Mouse (Mus musculus): ENCODE measurements around the gene Large1.
"Not testable (repeated sequence)": the region's sequence is repeated elsewhere in the genome, so short reads cannot be mapped to it uniquely, and the experiment has no call there.

Gene Large1

GRCm38 (mm10) chr8:73048136-73048535 is 305.2 kb downstream of the Large1 start:
- no peak for DNase-seq (ENCODE audit: low read depth in 2 of 2, low spot score in 2 of 2)

- no peak for DNase-seq (ENCODE audit: low read depth in 2 of 2, low spot score in 2 of 2)
Observed at GRCm38 (mm10) chr8:73029787-73030186, 323.6 kb downstream of the Large1 start.

DNA sequence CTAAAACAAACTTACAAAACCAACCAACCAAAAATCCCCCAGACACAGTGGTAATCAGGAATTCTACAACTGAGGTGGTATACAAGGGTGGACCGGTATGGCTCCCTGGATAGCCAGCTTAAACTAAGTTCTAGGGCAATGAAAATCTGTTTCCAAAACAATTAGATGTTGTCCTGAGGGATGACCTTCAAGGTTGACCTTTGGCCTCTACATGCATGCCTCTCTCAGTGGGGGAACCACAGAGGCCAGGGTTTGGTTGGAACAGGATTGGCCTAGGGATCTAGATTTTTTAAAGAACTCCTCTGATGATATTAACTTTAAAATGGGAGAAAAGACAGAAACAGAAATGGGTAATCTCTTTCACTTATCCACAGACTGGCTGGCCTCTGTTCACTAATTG is 335.1 kb downstream of the Large1 start:
- DNase-seq (ENCODE audit: low read depth in 2 of 2, low spot score in 2 of 2), result no peak

DNA sequence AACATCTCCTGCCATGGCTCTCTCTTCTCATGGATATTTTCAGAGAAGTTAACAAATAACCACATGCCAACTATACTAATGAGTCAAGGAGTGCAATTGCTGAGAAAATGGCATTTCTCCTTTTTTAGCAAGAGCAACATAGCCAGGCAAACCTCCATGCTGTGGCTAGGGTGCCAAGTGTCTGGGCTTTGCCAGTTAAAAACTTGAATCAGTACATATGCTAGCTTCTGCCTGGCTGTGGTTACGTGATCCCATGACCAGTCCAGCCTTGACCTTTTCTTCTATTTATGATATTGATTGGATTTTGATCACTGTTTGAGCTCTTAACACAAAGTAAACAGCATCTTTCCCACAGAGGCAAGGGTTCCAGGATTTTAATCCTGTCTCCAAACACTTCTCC is 335.7 kb downstream of the Large1 start:
- DNase-seq (ENCODE audit: low read depth in 2 of 2, low spot score in 2 of 2), result no peak

DNA sequence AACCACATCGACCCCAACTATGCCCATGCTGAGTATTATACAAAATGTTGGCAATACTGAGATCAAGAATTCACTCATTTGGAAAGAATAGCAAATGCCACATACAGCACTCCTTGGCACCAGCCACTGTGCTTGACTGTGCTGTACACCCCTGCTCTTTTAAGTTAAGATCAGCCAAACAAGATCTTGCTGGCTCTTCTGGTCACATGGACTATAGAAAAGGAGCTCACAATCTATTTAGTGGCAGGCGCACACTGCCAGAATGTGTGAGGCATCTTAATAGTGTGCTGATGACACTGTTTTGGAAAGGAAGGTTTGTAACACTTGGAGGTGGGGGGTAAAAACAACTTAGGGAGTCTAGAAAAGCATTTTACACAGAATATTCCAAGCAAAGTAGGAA is 337.0 kb downstream of the Large1 start:
- no peak for DNase-seq (ENCODE audit: low read depth in 2 of 2, low spot score in 2 of 2)

DNA sequence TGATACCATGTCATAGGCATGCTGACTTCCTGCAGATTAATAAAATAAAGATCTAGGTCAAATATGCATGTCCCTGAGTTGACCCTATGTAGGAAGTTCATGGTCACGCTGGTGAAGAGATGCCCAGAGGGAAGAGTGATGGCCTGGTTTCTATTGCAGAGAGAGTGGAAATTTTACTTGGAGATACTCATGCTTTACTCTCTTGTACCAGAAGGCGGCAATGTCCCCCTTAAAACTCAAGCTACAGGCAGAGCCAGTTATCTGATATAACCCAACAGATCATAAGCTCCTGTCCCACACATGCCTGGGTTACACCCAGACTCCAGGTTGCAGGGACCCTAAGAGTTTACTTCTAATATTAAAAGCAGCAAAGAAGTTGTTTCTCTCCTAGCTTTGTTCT is 345.9 kb downstream of the Large1 start:
- no peak for DNase-seq (ENCODE audit: low read depth in 2 of 2, low spot score in 2 of 2)

- no peak for DNase-seq (ENCODE audit: low read depth in 2 of 2, low spot score in 2 of 2)
Observed at GRCm38 (mm10) chr8:73003858-73004257, 349.5 kb downstream of the Large1 start.

GRCm38 (mm10) chr8:72993831-72994230 is 359.5 kb downstream of the Large1 start:
- DNase-seq (ENCODE audit: low read depth in 2 of 2, low spot score in 2 of 2), result no peak

- no peak for DNase-seq (ENCODE audit: low read depth in 2 of 2, low spot score in 2 of 2)
Observed at GRCm38 (mm10) chr8:72990425-72990824, 362.9 kb downstream of the Large1 start.

DNA sequence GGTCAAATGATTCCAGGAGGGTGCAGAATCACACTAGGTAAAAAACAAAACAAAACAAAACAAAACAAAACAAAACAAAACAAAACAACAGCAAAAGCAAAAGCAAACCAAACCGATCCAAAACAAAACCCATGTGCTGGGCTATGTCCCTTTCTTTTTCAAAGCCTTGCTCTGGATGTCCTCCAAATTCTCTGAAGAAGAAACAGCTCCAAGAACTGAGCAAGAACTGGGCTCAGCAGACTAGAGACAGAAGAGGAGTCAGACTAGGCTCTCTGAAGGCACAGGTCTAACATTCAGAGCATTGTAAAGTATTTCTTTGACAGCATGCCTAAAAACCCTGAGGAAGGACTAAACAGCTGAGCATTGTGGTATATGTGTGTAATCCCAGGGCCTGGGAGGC is 370.5 kb downstream of the Large1 start:
- DNase-seq (ENCODE audit: low read depth in 2 of 2, low spot score in 2 of 2), result no peak

- no peak for DNase-seq (ENCODE audit: low read depth in 2 of 2, low spot score in 2 of 2)
Observed at GRCm38 (mm10) chr8:72955074-72955473, 398.3 kb downstream of the Large1 start.

DNA sequence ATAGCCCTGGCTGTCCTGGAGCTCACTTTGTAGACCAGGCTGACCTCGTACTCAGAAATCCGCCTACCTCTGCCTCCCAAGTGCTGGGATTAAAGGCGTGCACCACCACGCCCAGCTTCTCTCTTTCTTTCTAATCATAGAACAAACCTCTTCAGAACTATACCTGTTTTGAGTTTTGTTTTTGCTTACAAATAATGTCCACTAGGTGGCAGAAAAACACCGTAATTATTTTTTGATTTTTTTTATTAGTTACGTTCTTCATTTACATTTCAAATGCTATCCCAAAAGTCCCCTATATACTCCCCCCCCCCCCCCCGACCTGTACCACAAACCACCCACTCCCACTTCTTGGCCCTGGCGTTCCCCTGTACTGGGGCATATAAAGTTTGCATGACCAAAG is 411.9 kb downstream of the Large1 start:
- DNase-seq (ENCODE audit: low read depth in 2 of 2, low spot score in 2 of 2), result not testable (repeated sequence)

GRCm38 (mm10) chr8:72919182-72919902 is 434.0 kb downstream of the Large1 start:
- no peak for DNase-seq (ENCODE audit: low read depth in 2 of 2, low spot score in 2 of 2)

- DNase-seq (ENCODE audit: low read depth in 2 of 2, low spot score in 2 of 2), result no peak
Observed at GRCm38 (mm10) chr8:72905491-72905890, 447.8 kb downstream of the Large1 start.

GRCm38 (mm10) chr8:72901591-72901990 is 451.7 kb downstream of the Large1 start:
- DNase-seq (ENCODE audit: low read depth in 2 of 2, low spot score in 2 of 2), result no peak

- no peak for DNase-seq (ENCODE audit: low read depth in 2 of 2, low spot score in 2 of 2)
Observed at GRCm38 (mm10) chr8:72899321-72899720, 454.0 kb downstream of the Large1 start.

DNA sequence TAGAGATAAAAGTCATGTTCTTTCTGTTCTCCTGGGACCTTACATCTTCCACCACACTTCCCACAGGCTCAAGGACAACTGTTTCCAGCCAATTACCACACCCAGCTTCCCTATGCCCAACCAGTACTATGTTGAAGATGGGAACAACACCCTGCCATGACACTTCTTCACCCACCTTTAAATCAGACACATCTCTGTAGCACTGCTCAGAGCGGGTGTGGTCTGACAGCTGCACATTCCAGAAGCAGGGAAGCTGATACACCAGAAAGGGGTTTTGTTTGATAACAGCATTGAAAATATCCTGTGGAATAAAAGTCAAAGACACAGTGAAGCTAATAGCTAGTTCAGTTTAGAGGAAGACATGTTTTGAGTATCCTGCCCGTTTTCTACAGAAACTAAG is 470.3 kb downstream of the Large1 start:
- DNase-seq (ENCODE audit: low read depth in 2 of 2, low spot score in 2 of 2), result no peak

DNA sequence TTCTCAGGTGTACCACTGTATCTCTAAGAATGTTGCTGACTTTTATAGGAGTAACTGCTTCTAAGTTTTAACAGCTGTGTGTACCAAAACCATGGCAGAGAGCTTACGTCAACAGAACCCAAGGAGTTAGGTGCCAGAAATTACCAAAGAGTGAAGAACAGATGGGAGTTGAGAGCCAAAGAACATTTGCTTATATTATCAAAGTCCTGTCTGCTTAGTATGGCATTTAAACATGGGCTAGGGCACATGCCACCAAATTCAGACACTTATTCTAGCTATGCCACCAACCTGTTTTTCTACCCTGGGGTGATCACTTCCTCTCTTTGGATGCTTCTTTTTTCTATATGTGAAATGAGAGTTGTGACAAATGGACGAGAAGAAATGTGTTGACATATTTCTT is 479.9 kb downstream of the Large1 start:
- DNase-seq (ENCODE audit: low read depth in 2 of 2, low spot score in 2 of 2), result no peak

DNA sequence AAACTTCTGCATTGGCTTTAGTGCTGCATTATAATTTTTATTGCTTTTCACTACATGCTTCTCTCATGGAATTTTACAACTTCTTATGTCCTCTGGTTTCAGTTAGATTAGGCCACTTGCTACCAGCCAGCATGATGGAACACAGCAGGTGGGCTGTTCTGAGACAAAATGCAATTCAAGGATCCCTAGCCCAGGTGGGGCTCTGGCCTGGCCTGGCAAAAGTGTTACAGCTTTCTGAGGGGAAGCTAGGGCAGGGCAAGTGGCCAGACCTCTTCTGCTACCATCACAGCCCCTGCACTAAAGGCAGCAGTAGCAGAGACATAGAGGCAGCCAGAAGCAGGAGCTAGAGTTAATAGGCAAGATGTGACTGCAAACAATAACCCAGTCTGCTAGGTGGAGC is 506.5 kb downstream of the Large1 start:
- no peak for DNase-seq (ENCODE audit: low read depth in 2 of 2, low spot score in 2 of 2)

GRCm38 (mm10) chr8:72835863-72836262 is 517.5 kb downstream of the Large1 start:
- DNase-seq (ENCODE audit: low read depth in 2 of 2, low spot score in 2 of 2), result no peak

GRCm38 (mm10) chr8:72833112-72833511 is 520.2 kb downstream of the Large1 start:
- no peak for DNase-seq (ENCODE audit: low read depth in 2 of 2, low spot score in 2 of 2)

- DNase-seq (ENCODE audit: low read depth in 2 of 2, low spot score in 2 of 2), result no peak
Observed at GRCm38 (mm10) chr8:72832371-72832770, 521.0 kb downstream of the Large1 start.

GRCm38 (mm10) chr8:72817655-72818349 is 535.5 kb downstream of the Large1 start:
- DNase-seq (ENCODE audit: low read depth in 2 of 2, low spot score in 2 of 2), result no peak

All from CD8-positive naive resting alpha-beta T cell, adult 2 months (primary cell).